Mouse (Mus musculus): ENCODE results near the gene Pde4b. TPM values are rescaled to one million over a fixed set of nuclear protein-coding genes. Genes with fewer than 3 reads are reported as not detected.

The Pde4b gene
- polyA plus RNA-seq, 1 experiment from 2014 or later, result 2.5 TPM

DNA sequence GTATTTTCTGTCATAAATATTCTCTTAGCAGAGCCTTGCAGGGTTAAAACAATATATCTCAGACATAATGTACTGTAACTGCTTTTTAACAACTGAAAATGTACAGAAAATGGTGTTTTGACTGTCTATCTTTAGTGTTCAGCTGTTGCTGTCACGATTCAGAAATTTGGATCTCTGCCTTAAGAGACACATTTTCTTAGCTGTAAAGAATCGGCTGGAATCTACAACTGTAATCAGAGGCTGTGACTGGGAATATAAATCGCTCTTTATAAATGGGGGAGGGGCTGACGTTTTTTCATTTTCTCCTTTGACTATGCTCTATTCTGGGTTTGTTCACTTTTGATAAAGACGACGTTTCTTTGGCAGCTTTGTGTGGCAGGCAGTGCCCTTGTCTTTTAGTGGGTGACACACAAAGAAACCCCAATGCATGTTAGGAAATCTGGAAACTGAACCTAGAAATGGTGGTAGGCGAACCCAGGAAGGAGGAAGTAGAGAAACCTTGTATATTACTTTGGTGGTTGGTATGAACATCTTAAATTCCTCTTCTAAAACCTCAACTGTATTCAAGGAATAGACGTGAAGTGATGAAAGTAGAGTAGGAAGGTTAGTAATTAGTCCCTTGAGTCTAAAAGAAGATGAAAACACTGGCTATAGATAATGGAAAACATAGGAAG, 153.5 kb downstream of the Pde4b start:
- no peak for ATAC-seq
- no peak for TF ChIP-seq CTCF (IDR thresholded peaks at IDR 0.05)
- in situ Hi-C loops (cut with MboI; ENCODE audit: low pct_unique_long_range_greater_than_20kb), result no loop called here

DNA sequence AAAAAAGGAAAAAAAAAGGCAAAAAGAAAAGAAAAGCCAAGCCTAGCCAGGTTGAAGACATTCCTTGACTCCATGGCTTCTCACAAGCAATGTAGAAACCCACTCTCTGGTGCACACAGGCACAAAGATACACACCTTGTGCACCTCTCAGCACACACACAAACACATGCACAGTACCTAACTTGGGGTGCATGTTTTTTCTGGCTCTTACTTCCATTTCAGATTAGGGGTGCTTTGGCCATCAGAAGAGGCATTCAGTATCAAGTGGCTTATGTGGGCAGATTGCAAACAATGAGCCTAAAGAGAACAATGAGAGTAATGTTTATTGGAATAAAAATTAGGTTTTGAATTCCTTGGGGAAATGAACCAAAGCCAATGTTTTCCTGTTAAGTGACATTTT, 166.7 kb downstream of the Pde4b start:
- CTCF ChIA-PET, result interaction anchor here (1.4 kb wide), 1 partner anchor 10 kb away, joined by 4 read pairs; no protein-coding TSS in a partner anchor
- ATAC-seq, result no peak
- POLR2A ChIA-PET, result no interaction called here
- no peak for TF ChIP-seq CTCF (IDR thresholded peaks at IDR 0.05)
- in situ Hi-C loops (cut with MboI; ENCODE audit: low pct_unique_long_range_greater_than_20kb), result no loop called here
- DNase-seq (ENCODE audit: low read depth, low spot score), result no peak
- H3K27me3 ChIP-seq, result no peaks in the 10 kb centered on the region

More for the DNA sequence above, 153.5 kb downstream of the Pde4b start:
- ChIA-PET POLR2A (no interaction called here), CTCF (no interaction called here)
- H3K27me3 ChIP-seq, result peaks cover 2% of the 10 kb centered on the region
- no peak for DNase-seq (ENCODE audit: low read depth, low spot score)

DNA sequence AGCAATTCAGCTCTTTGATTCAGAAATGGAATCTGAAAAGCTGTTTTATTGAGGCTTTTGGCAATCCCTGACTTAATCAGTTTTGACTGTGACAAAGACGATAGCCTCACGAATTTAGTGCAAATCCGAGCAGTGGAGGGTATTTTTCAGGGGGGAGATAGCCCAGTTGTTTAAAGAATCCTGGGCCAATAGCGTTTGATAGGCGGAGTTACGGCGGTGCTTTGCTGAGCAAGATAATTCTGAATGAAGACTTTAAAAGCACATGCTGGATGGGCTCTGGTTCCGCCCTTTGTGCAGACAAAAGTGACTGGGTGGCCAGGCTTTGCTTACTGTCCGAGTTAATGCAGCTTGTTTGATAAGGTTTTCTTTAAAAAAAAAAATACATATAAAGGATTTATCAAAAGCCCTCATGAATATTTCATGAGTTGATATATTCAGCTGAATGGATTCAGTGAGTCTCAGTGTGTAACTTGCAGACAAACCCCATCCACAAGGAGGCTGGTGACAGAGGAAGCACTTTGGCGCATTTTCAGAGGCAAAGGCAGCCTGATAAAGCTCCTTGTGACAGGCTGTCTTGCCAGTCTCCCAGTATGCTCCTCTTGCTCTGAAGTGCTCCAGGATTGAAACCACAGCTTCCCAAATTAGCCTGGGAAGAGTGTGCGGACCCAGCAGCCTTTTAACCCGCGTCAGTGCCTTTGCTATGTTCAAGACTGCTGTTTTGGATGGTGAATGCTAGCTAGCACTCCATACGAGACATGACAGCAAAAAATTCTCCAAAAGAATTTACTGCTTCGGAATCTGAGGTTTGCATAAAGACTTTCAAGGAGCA, 167.3 kb downstream of the Pde4b start:
- no peaks in the 10 kb centered on the region for H3K27me3 ChIP-seq
- in situ Hi-C loops (cut with MboI; ENCODE audit: low pct_unique_long_range_greater_than_20kb), result no loop called here
- ATAC-seq (no peak), DNase-seq (ENCODE audit: low read depth, low spot score) (no peak)
- ChIA-PET CTCF (interaction anchor here (1.4 kb wide), 1 partner anchor 10 kb away, joined by 4 read pairs; no protein-coding TSS in a partner anchor), POLR2A (no interaction called here)
- TF ChIP-seq CTCF (IDR thresholded peaks at IDR 0.05), result no peak

DNA sequence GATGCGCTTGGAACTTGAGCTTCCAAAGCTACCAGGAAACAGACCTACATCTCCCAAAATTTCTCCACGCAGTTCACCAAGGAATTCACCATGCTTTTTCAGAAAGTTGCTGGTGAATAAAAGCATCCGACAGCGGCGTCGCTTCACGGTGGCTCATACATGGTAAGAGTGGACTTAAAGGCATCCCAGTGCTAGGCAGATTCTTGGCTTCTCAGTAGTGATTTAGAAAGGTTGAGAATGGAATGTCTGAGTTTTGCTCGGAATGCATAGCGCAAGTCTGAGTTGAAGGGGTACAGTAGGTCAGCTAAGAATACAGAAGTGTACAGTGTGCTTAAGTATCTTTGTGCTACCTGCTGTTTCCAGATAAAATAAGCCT, 167.9 kb downstream of the Pde4b start:
- ChIA-PET CTCF (no interaction called here), POLR2A (no interaction called here)
- DNase-seq (ENCODE audit: low read depth, low spot score) (no peak), ATAC-seq (no peak)
- in situ Hi-C loops (cut with MboI; ENCODE audit: low pct_unique_long_range_greater_than_20kb), result no loop called here
- no peaks in the 10 kb centered on the region for H3K27me3 ChIP-seq
- no peak for TF ChIP-seq CTCF (IDR thresholded peaks at IDR 0.05)

DNA sequence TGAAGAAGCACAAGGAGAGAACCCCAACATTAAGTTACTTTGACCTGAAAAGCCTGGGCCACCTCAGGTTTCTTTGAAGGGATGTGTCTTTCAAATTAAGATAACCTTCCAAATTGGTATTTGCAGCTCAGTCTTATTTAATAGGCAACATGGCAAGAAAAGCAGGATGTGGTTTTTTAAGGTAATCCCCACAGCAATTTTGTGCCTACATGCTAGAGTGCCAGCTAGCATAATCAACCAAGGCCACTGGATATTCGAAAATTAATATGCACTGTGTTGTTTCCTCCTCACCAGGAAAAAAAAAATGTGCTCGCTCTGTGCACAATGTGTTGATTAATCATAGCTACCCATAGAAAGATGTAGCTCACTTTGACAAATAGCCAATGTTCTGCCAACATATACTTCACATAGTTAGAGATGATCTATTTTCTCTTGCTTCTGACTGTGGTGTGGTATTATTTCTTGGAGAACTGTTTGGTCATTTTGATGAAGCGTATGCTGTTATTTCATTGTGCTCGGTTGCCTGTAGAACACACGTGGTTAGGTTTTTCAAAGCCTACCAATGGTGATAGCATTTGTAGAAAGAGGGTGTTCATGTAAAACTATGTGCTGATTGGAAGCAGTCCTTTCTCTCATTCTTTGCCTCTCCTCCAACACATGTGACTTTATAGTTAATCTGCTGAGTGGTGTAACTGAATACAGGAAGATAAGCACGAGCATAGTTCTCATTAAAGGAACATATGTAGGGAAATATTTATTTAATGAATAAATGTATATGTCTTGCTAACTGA, 169.0 kb downstream of the Pde4b start:
- in situ Hi-C loops (cut with MboI; ENCODE audit: low pct_unique_long_range_greater_than_20kb), result no loop called here
- POLR2A ChIA-PET, result no interaction called here
- CTCF ChIA-PET, result interaction anchor here (1.0 kb wide), 1 partner anchor 10 kb away, joined by 3 read pairs; no protein-coding TSS in a partner anchor
- no peak for ATAC-seq
- no peaks in the 10 kb centered on the region for H3K27me3 ChIP-seq
- no peak for TF ChIP-seq CTCF (IDR thresholded peaks at IDR 0.05)
- no peak for DNase-seq (ENCODE audit: low read depth, low spot score)

DNA sequence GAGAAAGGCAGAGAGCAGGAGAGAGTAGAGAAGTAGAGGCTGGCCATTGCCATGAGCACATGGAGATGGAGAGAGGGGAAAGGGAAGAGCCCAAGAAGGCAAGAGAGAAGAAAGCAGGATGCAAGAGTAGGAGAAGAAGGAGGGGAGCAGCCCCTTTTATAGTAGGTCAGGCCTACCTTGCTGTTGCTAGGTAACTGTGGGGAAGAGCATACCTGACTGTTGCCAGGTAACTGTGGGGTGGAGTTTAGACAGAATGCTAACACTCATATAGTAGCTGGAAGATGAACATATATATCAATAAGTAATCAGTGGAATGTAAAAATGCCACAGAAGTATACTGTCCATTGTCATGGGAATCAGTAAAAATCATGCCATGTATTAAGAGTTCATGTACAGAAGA, 172.9 kb downstream of the Pde4b start:
- in situ Hi-C loops (cut with MboI; ENCODE audit: low pct_unique_long_range_greater_than_20kb), result no loop called here
- no peaks in the 10 kb centered on the region for H3K27me3 ChIP-seq
- POLR2A ChIA-PET, result no interaction called here
- CTCF ChIA-PET, result no interaction called here
- DNase-seq (ENCODE audit: low read depth, low spot score), result no peak
- ATAC-seq, result no peak
- TF ChIP-seq CTCF (IDR thresholded peaks at IDR 0.05), result no peak

DNA sequence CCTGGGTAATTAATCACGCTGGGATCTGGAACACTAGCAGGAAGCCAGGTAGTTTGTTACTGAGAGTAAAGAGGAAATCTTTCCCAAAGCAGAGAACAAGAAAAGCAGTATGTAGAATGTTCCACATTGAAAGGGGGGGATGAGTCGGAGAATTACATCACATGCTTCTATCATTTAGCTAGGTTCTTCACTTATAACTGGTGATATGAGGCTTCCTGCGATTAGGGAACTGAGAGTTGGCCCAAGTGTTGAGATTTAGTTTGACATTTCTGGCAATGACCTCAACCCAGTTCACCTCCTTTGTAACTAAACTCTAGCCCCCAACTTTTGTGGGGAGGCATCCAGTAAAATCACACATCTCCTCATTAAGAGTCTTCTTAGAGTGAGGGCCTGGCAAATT, 185.0 kb downstream of the Pde4b start:
- no peak for TF ChIP-seq CTCF (IDR thresholded peaks at IDR 0.05)
- ChIA-PET CTCF (no interaction called here), POLR2A (no interaction called here)
- in situ Hi-C loops (cut with MboI; ENCODE audit: low pct_unique_long_range_greater_than_20kb), result no loop called here
- ATAC-seq (no peak), DNase-seq (ENCODE audit: low read depth, low spot score) (no peak)
- no peaks in the 10 kb centered on the region for H3K27me3 ChIP-seq

DNA sequence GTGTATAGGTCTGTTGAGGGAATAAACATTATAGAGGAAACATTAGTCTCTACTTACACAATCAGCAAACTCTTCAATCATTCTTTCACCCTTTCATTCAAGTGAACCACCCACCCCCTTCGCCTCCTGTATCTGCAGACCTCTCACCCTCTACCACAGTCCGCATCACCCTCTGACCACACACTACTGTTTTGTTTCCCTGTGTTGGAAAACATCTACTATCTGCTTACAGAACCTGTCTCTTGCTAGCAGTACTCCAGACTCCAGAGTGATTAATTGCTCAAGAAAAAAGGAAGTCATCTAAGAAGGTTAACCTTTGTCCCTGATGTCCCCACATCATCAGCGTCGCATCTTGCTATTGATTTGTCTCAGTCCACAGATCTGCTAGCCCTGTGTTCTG, 185.4 kb downstream of the Pde4b start:
- no peak for TF ChIP-seq CTCF (IDR thresholded peaks at IDR 0.05)
- in situ Hi-C loops (cut with MboI; ENCODE audit: low pct_unique_long_range_greater_than_20kb), result no loop called here
- ChIA-PET CTCF (no interaction called here), POLR2A (no interaction called here)
- ATAC-seq (no peak), DNase-seq (ENCODE audit: low read depth, low spot score) (no peak)
- no peaks in the 10 kb centered on the region for H3K27me3 ChIP-seq

DNA sequence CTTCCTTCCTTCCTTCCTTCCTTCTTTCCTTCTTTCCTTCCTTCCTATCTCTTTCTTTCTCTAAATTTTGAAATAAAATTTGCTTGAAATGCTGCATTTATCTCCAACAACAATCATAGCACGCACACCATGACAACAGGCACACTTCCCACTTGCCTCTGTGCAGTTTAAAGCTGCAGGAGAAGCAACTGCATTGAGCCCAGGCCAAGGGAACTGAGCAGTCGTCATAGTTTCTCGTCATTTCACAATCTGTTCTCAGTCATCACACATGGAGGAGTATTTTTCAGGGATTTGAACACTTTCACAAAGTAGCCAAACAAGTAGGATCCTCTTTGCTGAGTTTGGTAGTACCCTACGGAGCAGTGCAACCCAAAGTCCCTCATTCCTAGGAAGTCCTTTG, 188.4 kb downstream of the Pde4b start:
- DNase-seq (ENCODE audit: low read depth, low spot score), result no peak
- TF ChIP-seq CTCF (IDR thresholded peaks at IDR 0.05), result no peak
- ChIA-PET CTCF (interaction anchor here (0.8 to 0.9 kb wide), 2 partner anchors 9 to 21 kb away, joined by 3 read pairs; no protein-coding TSS in a partner anchor), POLR2A (no interaction called here)
- no peaks in the 10 kb centered on the region for H3K27me3 ChIP-seq
- no peak for ATAC-seq
- in situ Hi-C loops (cut with MboI; ENCODE audit: low pct_unique_long_range_greater_than_20kb), result no loop called here

DNA sequence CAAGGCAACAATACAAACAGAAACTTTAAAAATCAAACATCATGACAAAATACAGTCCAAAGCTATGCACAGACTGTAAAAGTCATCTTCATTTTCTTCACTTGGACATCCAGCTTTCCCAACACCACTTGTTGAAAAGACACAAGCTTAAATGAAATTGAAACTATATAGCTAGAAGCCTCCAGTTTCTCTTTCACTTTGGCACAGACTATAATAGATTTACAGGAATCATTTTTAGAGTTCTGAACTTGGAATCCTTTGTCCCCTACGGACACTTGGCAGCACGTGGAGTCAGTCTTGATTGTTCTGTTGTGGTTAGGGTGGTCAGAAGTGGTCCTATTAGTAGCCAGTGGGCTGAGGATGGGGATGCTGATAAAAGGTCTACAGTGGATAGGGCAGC, 191.6 kb downstream of the Pde4b start:
- no peak for ATAC-seq
- H3K27me3 ChIP-seq, result no peaks in the 10 kb centered on the region
- DNase-seq (ENCODE audit: low read depth, low spot score), result no peak
- TF ChIP-seq CTCF (IDR thresholded peaks at IDR 0.05), result no peak
- CTCF ChIA-PET, result interaction anchor here (1.3 kb wide), 1 partner anchor 32 kb away, joined by 3 read pairs; no protein-coding TSS in a partner anchor
- in situ Hi-C loops (cut with MboI; ENCODE audit: low pct_unique_long_range_greater_than_20kb), result no loop called here
- POLR2A ChIA-PET, result no interaction called here

DNA sequence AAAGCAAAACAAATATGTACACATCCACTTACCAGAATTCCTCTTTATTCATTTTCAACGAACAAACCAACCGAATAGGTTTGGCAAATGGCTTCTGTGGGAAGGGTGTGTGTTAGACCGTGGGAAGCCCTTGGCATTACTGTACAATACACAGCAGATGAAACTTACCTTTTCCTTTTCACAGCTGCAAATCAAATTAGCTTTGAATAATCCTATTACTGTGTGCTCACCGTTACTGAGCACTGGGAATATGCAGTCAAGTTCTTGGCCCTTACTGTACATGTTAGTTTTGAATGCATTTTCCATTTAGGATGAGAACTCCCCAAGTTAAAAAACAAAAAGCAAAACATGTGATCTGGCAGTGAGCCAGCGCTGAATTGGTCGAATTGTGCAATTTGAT, 199.8 kb downstream of the Pde4b start:
- no peaks in the 10 kb centered on the region for H3K27me3 ChIP-seq
- POLR2A ChIA-PET, result no interaction called here
- DNase-seq (ENCODE audit: low read depth, low spot score) (no peak), ATAC-seq (no peak)
- in situ Hi-C loops (cut with MboI; ENCODE audit: low pct_unique_long_range_greater_than_20kb), result no loop called here
- CTCF ChIA-PET, result no interaction called here
- TF ChIP-seq CTCF (IDR thresholded peaks at IDR 0.05), result no peak
